Mouse (Mus musculus) bone marrow macrophage, adult 2 months (primary cell): Measurements from ENCODE around the gene Parvb.

ENCODE experiments used
- CTCF ChIP-seq: IDR thresholded peaks from 2 replicates; pipeline ENCODE4 v1.5.1; 2012; ENCODE audit warnings: low read depth, mild to moderate bottlenecking, low read length, moderate library complexity
- POLR2A ChIP-seq: IDR thresholded peaks from 2 replicates; pipeline ENCODE4 v1.6.1; 2012; ENCODE audit warnings: mild to moderate bottlenecking, low read depth, low read length, borderline replicate concordance

DNA sequence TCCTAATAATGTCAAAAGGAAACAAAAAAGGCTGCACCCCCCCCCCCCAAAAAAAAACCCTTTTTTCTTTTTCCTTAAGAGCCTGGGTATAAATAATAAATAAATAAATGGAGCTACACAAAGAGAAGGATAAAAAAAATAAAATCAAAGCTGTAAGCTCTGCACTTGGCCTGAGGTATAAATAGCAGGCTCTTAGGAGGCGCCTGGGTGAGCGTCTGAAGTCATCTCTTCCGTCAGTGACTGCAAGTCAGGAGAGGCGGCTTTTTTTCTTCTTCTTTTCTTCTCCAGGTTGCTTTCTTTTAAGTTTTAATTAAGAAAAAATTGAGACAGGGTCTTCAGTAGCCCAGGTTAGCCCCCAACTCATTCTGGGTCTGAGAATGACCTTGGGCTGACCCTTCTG, 34.4 kb downstream of the Parvb start:
- TF ChIP-seq POLR2A = no peak
- TF ChIP-seq CTCF = no peak
